Mouse (Mus musculus): ENCODE measurements around the gene Klk8. TPM values are rescaled to one million over a fixed set of nuclear protein-coding genes. Genes with fewer than 3 reads are reported as not detected.

The Klk8 gene
- 101 TPM for polyA plus RNA-seq (2017; shearing (Covaris generic))

DNA sequence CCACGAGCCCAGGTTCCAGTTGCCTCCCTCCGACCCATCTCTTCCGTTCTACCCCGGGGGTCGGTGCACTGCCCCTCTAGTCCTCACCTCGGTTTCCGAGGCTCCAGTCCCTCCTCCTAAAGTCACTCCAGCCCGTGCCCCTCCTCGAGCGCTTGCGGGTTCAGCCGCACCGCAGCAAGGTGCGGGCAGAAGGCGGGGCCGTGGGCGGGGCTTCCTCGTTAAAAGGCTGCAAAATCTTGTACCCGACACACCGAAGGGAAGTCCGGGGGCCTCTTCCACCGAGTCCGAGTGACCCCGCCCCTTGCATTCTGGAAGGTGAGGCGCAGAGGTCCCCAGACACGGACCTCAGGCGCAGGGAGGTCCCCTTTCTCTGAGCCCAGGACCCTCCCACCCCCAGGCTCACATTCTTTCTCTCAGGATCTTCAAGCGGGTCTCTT lies at the start of gene Klk8:
Gene Klk8 (plus strand): TSS at position 245 of the 437 bp plus-strand sequence.

GRCm38 (mm10) chr7:43768597-43768996 lies 28.8 kb upstream of the Klk8 start, which contains the start of gene Klk12:
Gene Klk12, plus strand, starts transcription at chr7:43768897.

DNA sequence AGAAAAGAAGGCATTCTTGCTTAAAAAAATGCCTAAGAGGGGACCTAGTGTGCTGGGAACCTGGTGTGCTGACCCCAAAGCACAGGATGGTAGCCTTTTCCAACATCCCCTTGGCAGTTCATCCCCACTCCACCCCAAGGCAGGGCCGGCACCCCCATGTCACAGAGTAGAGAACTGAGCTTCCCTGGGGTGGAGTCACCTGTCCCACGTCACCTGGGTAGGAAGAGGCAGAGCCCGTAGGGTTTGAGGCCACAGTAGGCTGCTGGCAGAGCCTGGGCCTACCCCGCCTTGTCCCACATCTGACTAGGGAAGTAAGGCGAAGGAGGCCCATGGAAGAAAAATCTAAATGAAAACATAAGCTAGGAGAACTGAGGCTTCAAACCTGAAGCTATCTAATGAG lies 23.0 kb upstream of the Klk8 start, which contains the start of gene Klk11:
Gene Klk11 (plus strand): TSS at position 241 of the 400 bp plus-strand sequence.

GRCm38 (mm10) chr7:43780746-43781145 lies 16.6 kb upstream of the Klk8 start, which contains the start of gene Klk10:
Gene Klk10, plus strand, starts transcription at chr7:43781035.

DNA sequence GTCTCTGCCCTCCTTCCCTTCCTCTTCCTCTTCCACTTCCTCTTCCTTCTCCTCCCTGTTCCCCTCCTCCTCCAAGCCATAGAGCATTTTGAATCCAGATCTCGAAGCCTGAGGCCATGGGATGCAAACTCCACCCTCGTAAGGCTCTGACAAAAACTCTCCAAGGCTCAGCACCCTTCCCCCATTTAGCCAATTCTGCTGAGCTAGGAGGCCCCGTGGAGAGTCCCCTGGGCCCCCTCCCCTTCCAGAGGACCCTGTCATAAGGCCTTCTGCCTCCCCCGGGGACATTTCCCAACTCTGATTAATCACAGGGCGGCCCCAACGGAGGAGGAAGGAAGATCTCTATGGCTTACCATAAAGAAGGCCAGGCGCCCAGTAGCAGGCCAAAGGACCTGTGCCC lies 5.8 kb upstream of the Klk8 start, which contains the start of gene Klk9:
Gene Klk9 (plus strand): TSS at position 301 of the 400 bp plus-strand sequence.

DNA sequence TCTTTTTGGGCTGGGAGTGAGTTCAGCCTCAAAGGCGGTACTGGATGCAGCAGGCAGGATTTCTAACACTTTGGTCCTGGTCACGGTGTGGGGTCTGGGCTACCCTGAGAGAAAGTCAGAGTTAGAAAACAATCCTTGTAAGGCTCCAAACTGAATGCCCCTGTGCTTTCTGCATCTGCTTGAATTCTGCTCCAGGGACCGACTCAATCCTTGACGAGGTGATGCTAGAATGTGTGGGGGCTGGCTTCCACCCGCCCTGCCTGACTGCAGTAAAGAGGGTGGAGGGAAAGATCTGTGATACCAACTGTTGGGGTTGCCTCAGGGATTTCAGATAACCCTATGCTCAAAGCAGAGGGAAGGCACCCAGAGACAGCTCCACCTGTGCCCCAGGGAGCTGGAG lies 13.6 kb downstream of the Klk8 start, which contains the start of gene Klk7:
Gene Klk7 (plus strand): TSS at position 301 of the 400 bp plus-strand sequence.

DNA sequence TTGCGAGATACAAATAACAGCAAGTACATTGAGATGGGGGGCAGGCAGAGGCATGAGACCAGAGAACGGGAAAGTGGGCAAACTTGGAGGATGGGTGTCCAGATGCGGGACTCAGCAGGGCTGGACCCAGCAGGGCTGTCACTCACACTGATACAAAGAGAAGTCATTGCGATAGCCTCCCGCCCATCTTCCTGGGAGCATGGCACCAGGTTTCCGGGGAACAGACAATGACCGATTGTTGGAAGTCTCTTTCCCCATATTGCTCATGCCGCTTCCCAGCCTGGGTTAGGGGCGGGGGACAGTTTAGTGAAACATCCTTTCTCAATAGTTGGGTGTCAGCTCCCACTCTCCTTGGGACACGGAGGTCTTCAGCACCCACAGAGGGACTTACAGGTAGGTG lies 26.8 kb downstream of the Klk8 start, which contains the start of gene Klk6:
Gene Klk6 (plus strand): TSS at position 301 of the 400 bp plus-strand sequence.

DNA sequence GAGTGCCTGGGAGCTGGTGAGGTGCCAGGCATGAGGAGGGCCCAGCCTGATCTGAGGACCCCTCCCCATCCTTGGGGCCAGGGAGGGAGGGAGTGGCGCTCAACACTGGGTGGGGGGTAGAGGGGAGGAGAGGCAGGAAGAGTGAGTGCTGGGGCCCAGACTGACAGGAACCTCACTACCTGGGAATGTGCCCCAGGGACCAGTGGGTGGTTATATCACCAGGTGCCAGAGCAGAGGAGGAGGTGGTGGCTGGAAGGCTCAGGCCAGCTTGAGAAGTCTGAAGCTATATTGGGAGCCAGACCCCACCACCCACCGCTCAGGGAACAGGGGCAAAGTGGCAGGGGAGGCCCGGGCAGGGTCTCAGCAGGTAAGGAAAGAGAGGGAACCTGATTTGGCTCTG lies 44.3 kb downstream of the Klk8 start, which contains the start of gene Klk5:
Gene Klk5 (plus strand): TSS at position 271 of the 400 bp plus-strand sequence.

Other genes with a start within 250 kb of the Klk8 start
- 5.6 TPM for gene Zfp658, start 235.3 kb upstream of the Klk8 start, polyA plus RNA-seq (2017; shearing (Covaris generic))
- gene Zfp719, start 218.0 kb upstream of the Klk8 start, polyA plus RNA-seq (2017; shearing (Covaris generic)), result 8.7 TPM
- gene Zfp819, start 190.4 kb upstream of the Klk8 start, polyA plus RNA-seq (2017; shearing (Covaris generic)), result not detected
- 0.08 TPM for gene Ceacam18, start 162.9 kb upstream of the Klk8 start, polyA plus RNA-seq (2017; shearing (Covaris generic))
- 0.60 TPM for gene Siglece, start 137.4 kb upstream of the Klk8 start, polyA plus RNA-seq (2017; shearing (Covaris generic))
- 14.0 TPM for gene Ctu1, start 125.6 kb upstream of the Klk8 start, polyA plus RNA-seq (2017; shearing (Covaris generic))
- not detected for gene Klk14, start 107.2 kb upstream of the Klk8 start, polyA plus RNA-seq (2017; shearing (Covaris generic))
- not detected for gene Klk13, start 85.0 kb upstream of the Klk8 start, polyA plus RNA-seq (2017; shearing (Covaris generic))
- gene Klk12, start 28.7 kb upstream of the Klk8 start, polyA plus RNA-seq (2017; shearing (Covaris generic)), result not detected
- 0.16 TPM for gene Klk11, start 23.0 kb upstream of the Klk8 start, polyA plus RNA-seq (2017; shearing (Covaris generic))
- gene Klk10, start 16.5 kb upstream of the Klk8 start, polyA plus RNA-seq (2017; shearing (Covaris generic)), result 0.17 TPM
- 0.39 TPM for gene Klk9, start 5.7 kb upstream of the Klk8 start, polyA plus RNA-seq (2017; shearing (Covaris generic))
- 0.10 TPM for gene Klk7, start 13.7 kb downstream of the Klk8 start, polyA plus RNA-seq (2017; shearing (Covaris generic))
- not detected for gene Klk6, start 26.9 kb downstream of the Klk8 start, polyA plus RNA-seq (2017; shearing (Covaris generic))
- gene Klk5, start 44.4 kb downstream of the Klk8 start, polyA plus RNA-seq (2017; shearing (Covaris generic)), result not detected
- gene Klk4, start 83.6 kb downstream of the Klk8 start, polyA plus RNA-seq (2017; shearing (Covaris generic)), result not detected
- gene Klk15, start 136.2 kb downstream of the Klk8 start, polyA plus RNA-seq (2017; shearing (Covaris generic)), result not detected
- gene Klk1b8, start 153.1 kb downstream of the Klk8 start, polyA plus RNA-seq (2017; shearing (Covaris generic)), result not detected
- gene Klk1b1, start 169.2 kb downstream of the Klk8 start, polyA plus RNA-seq (2017; shearing (Covaris generic)), result not detected
- gene Klk1b9, start 178.5 kb downstream of the Klk8 start, polyA plus RNA-seq (2017; shearing (Covaris generic)), result 0.55 TPM
- not detected for gene Klk1b11, start 198.3 kb downstream of the Klk8 start, polyA plus RNA-seq (2017; shearing (Covaris generic))
- not detected for gene Klk1b26, start 214.6 kb downstream of the Klk8 start, polyA plus RNA-seq (2017; shearing (Covaris generic))